Mouse (Mus musculus) heart, embryonic 13.5 days (tissue): ENCODE measurements around the gene Cdca8. TPM values are rescaled to one million over a fixed set of nuclear protein-coding genes. Genes with fewer than 3 reads are reported as not detected.

ENCODE experiments used
- ATAC-seq: fragments of 200-750 bp; cut with Nextera tagmentation; 2 replicates; pipeline ENCODE4 v1.8.0; 2017; ENCODE audit warnings: moderate TSS enrichment; ENCODE audit not compliant: insufficient number of reproducible peaks, low FRiP score, low TSS enrichment; ENCODE audit errors: extremely low read depth
- H3K27ac ChIP-seq: fragments of 300-500 bp; sonication (generic); replicated peaks from 2 replicates; pipeline ENCODE4 v1.5.1; 2015; ENCODE audit warnings: moderate library complexity, mild to moderate bottlenecking, inconsistent platforms
- H3K27me3 ChIP-seq: fragments of 300-500 bp; sonication (generic); replicated peaks from 2 replicates; pipeline ENCODE4 v1.6.1; 2015; ENCODE audit warnings: mild to moderate bottlenecking, inconsistent platforms
- H3K36me3 ChIP-seq: fragments of 300-500 bp; sonication (generic); 2 replicates; pipeline ENCODE4 v1.6.1; 2015; ENCODE audit warnings: mild to moderate bottlenecking, inconsistent platforms
- H3K4me1 ChIP-seq: fragments of 300-500 bp; sonication (generic); 2 replicates; pipeline ENCODE4 v1.6.1; 2015; ENCODE audit warnings: inconsistent platforms
- H3K4me2 ChIP-seq: fragments of 300-500 bp; sonication (generic); 2 replicates; pipeline ENCODE4 v1.6.1; 2015; ENCODE audit warnings: inconsistent platforms, mild to moderate bottlenecking, moderate library complexity
- H3K4me3 ChIP-seq: fragments of 300-500 bp; sonication (generic); 2 replicates; pipeline ENCODE4 v1.5.1; 2015; ENCODE audit warnings: moderate library complexity, mild to moderate bottlenecking, inconsistent platforms
- H3K9ac ChIP-seq: fragments of 300-500 bp; sonication (generic); 2 replicates; pipeline ENCODE4 v1.6.1; 2015; ENCODE audit warnings: inconsistent platforms, mild to moderate bottlenecking, moderate library complexity
- H3K9me3 ChIP-seq: fragments of 300-500 bp; sonication (generic); 2 replicates; pipeline ENCODE4 v1.6.1; 2016; ENCODE audit warnings: inconsistent platforms
- WGBS: fragments of 180-500 bp; shearing (Covaris S2); methylation state at CpG from one replicate; pipeline ENCODE4 v1.1.7; 2015; ENCODE audit warnings: mixed read lengths; 5-methylcytosine and 5-hydroxymethylcytosine counted together
- polyA plus RNA-seq: library from polyadenylated mRNA; unstranded; fragments of >200 nt; fragmentation: Nextera tagmentation; extraction: Ambion mirVana; gene quantifications from 2 replicates; pipeline ENCODE4 v1.2.1, GENCODE M21; 2015

Gene Cdca8
- polyA plus RNA-seq, 1 experiment from 2014 or later: 111 TPM

GRCm38 (mm10) chr4:124971094-124971493, 32.0 kb upstream of the Cdca8 start:
- Histone ChIP-seq H3K27ac (no peak overlapping the region), H3K36me3 (no peaks in the 10 kb centered on the region), H3K4me1 (no peaks in the 10 kb centered on the region), H3K4me2 (no peak overlapping the region), H3K27me3 (peaks cover 67% of the 10 kb centered on the region), H3K4me3 (no peak overlapping the region), H3K9ac (no peak overlapping the region), H3K9me3 (no peaks in the 10 kb centered on the region)
- no peak for ATAC-seq
- 74% methylated on average over 8 of the region's 8 CpGs for WGBS

GRCm38 (mm10) chr4:124970677-124971076, 31.6 kb upstream of the Cdca8 start:
- Histone ChIP-seq H3K36me3 (no peaks in the 10 kb centered on the region), H3K4me3 (no peak overlapping the region), H3K9ac (no peak overlapping the region), H3K4me1 (no peaks in the 10 kb centered on the region), H3K27ac (no peak overlapping the region), H3K27me3 (peaks cover 67% of the 10 kb centered on the region), H3K9me3 (no peaks in the 10 kb centered on the region), H3K4me2 (no peak overlapping the region)
- 48% methylated on average over 5 of the region's 5 CpGs for WGBS
- no peak for ATAC-seq

- 67% methylated on average over 11 of the region's 11 CpGs for WGBS
Observed at GRCm38 (mm10) chr4:124970194-124970593, 31.1 kb upstream of the Cdca8 start.

GRCm38 (mm10) chr4:124969219-124969848, 30.2 kb upstream of the Cdca8 start:
- ATAC-seq: no peak
- Histone ChIP-seq H3K27me3 (peaks cover 62% of the 10 kb centered on the region), H3K27ac (no peak overlapping the region), H3K4me3 (no peak overlapping the region), H3K36me3 (no peaks in the 10 kb centered on the region), H3K9me3 (no peaks in the 10 kb centered on the region), H3K4me2 (no peak overlapping the region), H3K4me1 (no peaks in the 10 kb centered on the region), H3K9ac (no peak overlapping the region)
- 69% methylated on average over 7 of the region's 7 CpGs for WGBS

More at GRCm38 (mm10) chr4:124970194-124970593, 31.1 kb upstream of the Cdca8 start:
- H3K36me3 ChIP-seq: no peaks in the 10 kb centered on the region
- no peaks in the 10 kb centered on the region for H3K4me1 ChIP-seq
- H3K4me2 ChIP-seq: no peak overlapping the region
- no peak for ATAC-seq
- H3K9ac ChIP-seq: no peak overlapping the region
- no peak overlapping the region for H3K4me3 ChIP-seq
- peaks cover 67% of the 10 kb centered on the region for H3K27me3 ChIP-seq
- H3K9me3 ChIP-seq: no peaks in the 10 kb centered on the region
- no peak overlapping the region for H3K27ac ChIP-seq

GRCm38 (mm10) chr4:124968711-124969110, 29.6 kb upstream of the Cdca8 start:
- H3K27me3 ChIP-seq: peaks cover 56% of the 10 kb centered on the region
- H3K36me3 ChIP-seq: no peaks in the 10 kb centered on the region
- H3K4me2 ChIP-seq: no peak overlapping the region
- no peaks in the 10 kb centered on the region for H3K9me3 ChIP-seq
- ATAC-seq: no peak
- H3K27ac ChIP-seq: no peak overlapping the region
- H3K4me1 ChIP-seq: no peaks in the 10 kb centered on the region
- WGBS: 62% methylated on average over 6 of the region's 6 CpGs
- no peak overlapping the region for H3K4me3 ChIP-seq
- no peak overlapping the region for H3K9ac ChIP-seq

- Histone ChIP-seq H3K27ac (no peak overlapping the region), H3K9me3 (no peaks in the 10 kb centered on the region), H3K4me3 (no peak overlapping the region), H3K4me1 (no peaks in the 10 kb centered on the region), H3K27me3 (peaks cover 37% of the 10 kb centered on the region), H3K36me3 (no peaks in the 10 kb centered on the region), H3K9ac (no peak overlapping the region), H3K4me2 (no peak overlapping the region)
- 16% methylated on average over 8 of the region's 8 CpGs for WGBS
- no peak for ATAC-seq
Observed at GRCm38 (mm10) chr4:124964912-124965599, 25.9 kb upstream of the Cdca8 start.

- H3K4me3 ChIP-seq: no peak overlapping the region
- no peaks in the 10 kb centered on the region for H3K36me3 ChIP-seq
- WGBS: 20% methylated on average over 11 of the region's 11 CpGs
- no peaks in the 10 kb centered on the region for H3K9me3 ChIP-seq
- H3K27me3 ChIP-seq: peaks cover 17% of the 10 kb centered on the region; the same call in 1 of the 2 replicates
- H3K9ac ChIP-seq: no peak overlapping the region
- no peak for ATAC-seq
- no peak overlapping the region for H3K27ac ChIP-seq
- no peak overlapping the region for H3K4me2 ChIP-seq
- H3K4me1 ChIP-seq: no peaks in the 10 kb centered on the region
Observed at GRCm38 (mm10) chr4:124962576-124962975, 23.5 kb upstream of the Cdca8 start.

GRCm38 (mm10) chr4:124960940-124961339, 21.8 kb upstream of the Cdca8 start:
- 82% methylated on average over 11 of the region's 11 CpGs for WGBS
- no peak for ATAC-seq
- Histone ChIP-seq H3K36me3 (no peaks in the 10 kb centered on the region), H3K9ac (no peak overlapping the region), H3K27me3 (peaks cover 17% of the 10 kb centered on the region; the same call in 1 of the 2 replicates), H3K4me3 (no peak overlapping the region), H3K4me2 (no peak overlapping the region), H3K9me3 (no peaks in the 10 kb centered on the region), H3K4me1 (0 out of 2 replicates have a peak, but pooled peaks cover 4% of the 10 kb centered on the region), H3K27ac (no peak overlapping the region)

GRCm38 (mm10) chr4:124959062-124959461, 20.0 kb upstream of the Cdca8 start:
- no peak overlapping the region for H3K4me3 ChIP-seq
- H3K36me3 ChIP-seq: no peaks in the 10 kb centered on the region
- ATAC-seq: no peak
- no peak overlapping the region for H3K27ac ChIP-seq
- H3K4me1 ChIP-seq: 0 out of 2 replicates have a peak, but pooled peaks cover 4% of the 10 kb centered on the region
- H3K4me2 ChIP-seq: no peak overlapping the region
- peaks cover 17% of the 10 kb centered on the region; the same call in 1 of the 2 replicates for H3K27me3 ChIP-seq
- no peak overlapping the region for H3K9ac ChIP-seq
- WGBS: 50% methylated on average over 11 of the region's 11 CpGs
- H3K9me3 ChIP-seq: no peaks in the 10 kb centered on the region

GRCm38 (mm10) chr4:124957284-124957683, 18.2 kb upstream of the Cdca8 start:
- ATAC-seq: no peak
- Histone ChIP-seq H3K4me1 (0 out of 2 replicates have a peak, but pooled peaks cover 4% of the 10 kb centered on the region), H3K36me3 (no peaks in the 10 kb centered on the region), H3K9me3 (no peaks in the 10 kb centered on the region), H3K27me3 (peaks cover 14% of the 10 kb centered on the region; the same call in 1 of the 2 replicates), H3K4me3 (no peak overlapping the region), H3K4me2 (no peak overlapping the region), H3K27ac (no peak overlapping the region), H3K9ac (no peak overlapping the region)
- WGBS: 66% methylated on average over 2 of the region's 2 CpGs

- H3K4me1 ChIP-seq: 0 out of 2 replicates have a peak, but pooled peaks cover 4% of the 10 kb centered on the region
- H3K27ac ChIP-seq: no peak overlapping the region
- H3K9ac ChIP-seq: no peak overlapping the region
- no peaks in the 10 kb centered on the region for H3K9me3 ChIP-seq
- H3K4me2 ChIP-seq: no peak overlapping the region
- 48% methylated on average over 4 of the region's 4 CpGs for WGBS
- peaks cover 4% of the 10 kb centered on the region; the same call in 1 of the 2 replicates for H3K27me3 ChIP-seq
- ATAC-seq: no peak
- no peak overlapping the region for H3K4me3 ChIP-seq
- H3K36me3 ChIP-seq: no peaks in the 10 kb centered on the region
Observed at GRCm38 (mm10) chr4:124953546-124953945, 14.4 kb upstream of the Cdca8 start.
